Mouse (Mus musculus) MEL (cell line): ENCODE measurements around the gene Pcsk5. TPM values are rescaled to one million over a fixed set of nuclear protein-coding genes. Genes with fewer than 3 reads are reported as not detected.

Experiments
- DNase-seq: peaks from one replicate; pipeline ENCODE4 v3.0.0; 2011; ENCODE audit warnings: low read depth, low spot score
- H3K27ac ChIP-seq: 2 replicates; pipeline ENCODE4 v1.5.1; 2012; ENCODE audit warnings: low read depth, mild to moderate bottlenecking, control low read depth, low read length, moderate library complexity; ENCODE audit not compliant: control insufficient read depth
- H3K27me3 ChIP-seq, 2 experiments: fragments of 150-350 bp in 1 of 2; sonication (generic) in 1 of 2; 2 replicates each; pipeline ENCODE4 v1.6.1; 2012; ENCODE audit warnings: low read length in 2 of 2, mild to moderate bottlenecking in 2 of 2, improper control_type of control experiment in 1 of 2, moderate library complexity in 1 of 2; ENCODE audit not compliant: insufficient read depth in 2 of 2, control insufficient read depth in 1 of 2
- H3K36me3 ChIP-seq, 2 experiments: 2 replicates each; pipeline ENCODE4 v1.6.1; 2012 to 2014; ENCODE audit warnings: low read length in 2 of 2, improper control_type of control experiment in 1 of 2, inconsistent platforms in 1 of 2, mild to moderate bottlenecking in 1 of 2; ENCODE audit not compliant: insufficient read depth in 2 of 2, control insufficient read depth in 1 of 2
- H3K4me1 ChIP-seq, 2 experiments: fragments of 150-350 bp in 1 of 2; sonication (generic) in 1 of 2; 2 replicates each; pipeline ENCODE4 v1.6.1; 2012; ENCODE audit warnings: low read length in 2 of 2, improper control_type of control experiment in 1 of 2, mild to moderate bottlenecking in 1 of 2; ENCODE audit not compliant: insufficient read depth in 2 of 2, control insufficient read depth in 1 of 2
- H3K4me3 ChIP-seq, 2 experiments: fragments of 150-350 bp in 1 of 2; sonication (generic) in 1 of 2; 2 replicates each; pipeline ENCODE4 v1.5.1; 2012; ENCODE audit warnings: low read depth in 2 of 2, low read length in 2 of 2, mild to moderate bottlenecking in 2 of 2, moderate library complexity in 2 of 2, control low read depth in 1 of 2, improper control_type of control experiment in 1 of 2; ENCODE audit not compliant: control insufficient read depth in 1 of 2, insufficient read depth in 1 of 2
- H3K79me2 ChIP-seq: 2 replicates; pipeline ENCODE4 v1.6.1; 2012; ENCODE audit warnings: mild to moderate bottlenecking, low read length, moderate library complexity; ENCODE audit not compliant: control insufficient read depth, poor library complexity, insufficient read depth
- H3K9ac ChIP-seq: 2 replicates; pipeline ENCODE4 v1.6.1; 2012; ENCODE audit warnings: low read depth, mild to moderate bottlenecking, control low read depth, low read length, moderate library complexity; ENCODE audit not compliant: control insufficient read depth, poor library complexity, severe bottlenecking
- H3K9me3 ChIP-seq: fragments of 150-350 bp; sonication (generic); replicated peaks from 2 replicates; pipeline ENCODE4 v1.6.1; 2012; ENCODE audit warnings: mild to moderate bottlenecking, low read length, improper control_type of control experiment, moderate library complexity; ENCODE audit not compliant: insufficient read depth
- BHLHE40 ChIP-seq: IDR thresholded peaks from 2 replicates; pipeline ENCODE4 v1.6.1; 2012; ENCODE audit warnings: low read depth, mild to moderate bottlenecking, inconsistent platforms, low read length, improper control_type of control experiment, borderline replicate concordance
- CHD2 ChIP-seq: IDR thresholded peaks from 2 replicates; pipeline ENCODE4 v1.6.1; 2011; ENCODE audit warnings: low read length, improper control_type of control experiment
- E2F4 ChIP-seq: IDR thresholded peaks from 2 replicates; pipeline ENCODE4 v1.6.1; 2011; ENCODE audit warnings: low read depth, low read length, improper control_type of control experiment, borderline replicate concordance
- GABPA ChIP-seq: IDR thresholded peaks from 2 replicates; pipeline ENCODE4 v1.6.1; 2012; ENCODE audit warnings: low read depth, mild to moderate bottlenecking, inconsistent platforms, low read length, improper control_type of control experiment, moderate library complexity
- GATA1 ChIP-seq: IDR thresholded peaks from 2 replicates; pipeline ENCODE4 v1.6.1; 2011; ENCODE audit warnings: low read depth, low read length, improper control_type of control experiment
- HCFC1 ChIP-seq: IDR thresholded peaks from 2 replicates; pipeline ENCODE4 v1.6.1; 2012; ENCODE audit warnings: low read depth, mild to moderate bottlenecking, inconsistent platforms, low read length, improper control_type of control experiment, moderate library complexity
- JUND ChIP-seq: IDR thresholded peaks from 2 replicates; pipeline ENCODE4 v1.6.1; 2011; ENCODE audit warnings: low read depth, mild to moderate bottlenecking, improper control_type of control experiment, low read length
- MAX ChIP-seq: IDR thresholded peaks from 2 replicates; pipeline ENCODE4 v1.6.1; 2011; ENCODE audit warnings: low read length, improper control_type of control experiment
- MAZ ChIP-seq: IDR thresholded peaks from 2 replicates; pipeline ENCODE4 v1.6.1; 2012; ENCODE audit warnings: low read depth, mild to moderate bottlenecking, inconsistent platforms, low read length, improper control_type of control experiment
- MEF2A ChIP-seq: IDR thresholded peaks from 2 replicates; pipeline ENCODE4 v1.6.1; 2014; ENCODE audit warnings: low read depth, mild to moderate bottlenecking, inconsistent platforms, low read length, improper control_type of control experiment; ENCODE audit not compliant: poor library complexity, insufficient replicate concordance, severe bottlenecking; ENCODE audit errors: extremely low read depth
- MXI1 ChIP-seq: IDR thresholded peaks from 2 replicates; pipeline ENCODE4 v1.6.1; 2011; ENCODE audit warnings: mild to moderate bottlenecking, low read depth, low read length, improper control_type of control experiment
- MYB ChIP-seq: IDR thresholded peaks from 2 replicates; pipeline ENCODE4 v1.6.1; 2011; ENCODE audit warnings: mild to moderate bottlenecking, low read depth, low read length, improper control_type of control experiment
- NELFE ChIP-seq: IDR thresholded peaks from 2 replicates; pipeline ENCODE4 v1.6.1; 2011; ENCODE audit warnings: low read depth, low read length, improper control_type of control experiment
- NRF1 ChIP-seq: IDR thresholded peaks from 2 replicates; pipeline ENCODE4 v1.6.1; 2014; ENCODE audit warnings: low read depth, mild to moderate bottlenecking, inconsistent platforms, low read length, improper control_type of control experiment, moderate library complexity; ENCODE audit not compliant: poor library complexity, insufficient read depth, severe bottlenecking
- POLR2A ChIP-seq, 2 experiments: IDR thresholded peaks; 2 replicates each; pipeline ENCODE4 v1.6.1; 2011 to 2012; ENCODE audit warnings: low read length in 2 of 2, mild to moderate bottlenecking in 2 of 2, control low read depth in 1 of 2, improper control_type of control experiment in 1 of 2, low read depth in 1 of 2, moderate library complexity in 1 of 2; ENCODE audit not compliant: control insufficient read depth in 1 of 2, insufficient read depth in 1 of 2, poor library complexity in 1 of 2
- POLR2AphosphoS2 ChIP-seq: IDR thresholded peaks from 2 replicates; pipeline ENCODE4 v1.6.1; 2011; ENCODE audit warnings: low read length, improper control_type of control experiment
- RAD21 ChIP-seq: IDR thresholded peaks from 2 replicates; pipeline ENCODE4 v1.6.1; 2011; ENCODE audit warnings: mild to moderate bottlenecking, low read depth, low read length, improper control_type of control experiment
- SMC3 ChIP-seq: IDR thresholded peaks from 2 replicates; pipeline ENCODE4 v1.6.1; 2011; ENCODE audit warnings: low read depth, low read length, improper control_type of control experiment
- TCF12 ChIP-seq: IDR thresholded peaks from 2 replicates; pipeline ENCODE4 v1.6.1; 2014; ENCODE audit warnings: low read depth, mild to moderate bottlenecking, inconsistent platforms, low read length, improper control_type of control experiment, moderate library complexity
- UBTF ChIP-seq: IDR thresholded peaks from 2 replicates; pipeline ENCODE4 v1.6.1; 2012; ENCODE audit warnings: low read depth, mild to moderate bottlenecking, inconsistent platforms, low read length, improper control_type of control experiment, moderate library complexity, borderline replicate concordance; ENCODE audit not compliant: insufficient read depth
- USF1 ChIP-seq: IDR thresholded peaks from 2 replicates; pipeline ENCODE4 v1.6.1; 2014; ENCODE audit warnings: low read depth, mild to moderate bottlenecking, inconsistent platforms, low read length, improper control_type of control experiment, moderate library complexity
- ZC3H11A ChIP-seq: IDR thresholded peaks from 2 replicates; pipeline ENCODE4 v1.6.1; 2012; ENCODE audit warnings: low read depth, mild to moderate bottlenecking, inconsistent platforms, low read length, improper control_type of control experiment
- ZKSCAN1 ChIP-seq: IDR thresholded peaks from 2 replicates; pipeline ENCODE4 v1.6.1; 2012; ENCODE audit warnings: low read depth, mild to moderate bottlenecking, inconsistent platforms, low read length, improper control_type of control experiment, moderate library complexity
- ZMIZ1 ChIP-seq: IDR thresholded peaks from 2 replicates; pipeline ENCODE4 v1.6.1; 2012; ENCODE audit warnings: low read depth, mild to moderate bottlenecking, inconsistent platforms, low read length, improper control_type of control experiment, moderate library complexity
- ZNF384 ChIP-seq: IDR thresholded peaks from 2 replicates; pipeline ENCODE4 v1.6.1; 2012; ENCODE audit warnings: low read depth, mild to moderate bottlenecking, inconsistent platforms, low read length, improper control_type of control experiment
- polyA plus RNA-seq, 2 experiments: library from polyadenylated mRNA; stranded (reverse) in 1 of 2; unstranded in 1 of 2; fragments of >175 nt in 1 of 2; fragments of >200 nt in 1 of 2; gene quantifications; 2 replicates each; pipeline versions ENCODE4 v1.2.1 to v1.2.4; 2012; ENCODE audit warnings: low replicate concordance in 2 of 2, low read depth in 1 of 2; ENCODE audit not compliant: insufficient read length in 2 of 2, insufficient read depth in 1 of 2, missing spikeins in 1 of 2
- total RNA-seq: library from RNA; depleted of rRNA; stranded (reverse); fragments of 300-350 nt; gene quantifications from 2 replicates; pipeline ENCODE4 v1.2.3, GENCODE M21; 2012

The Pcsk5 gene
- total and polyA plus RNA-seq, 3 experiments, result not detected

DNA sequence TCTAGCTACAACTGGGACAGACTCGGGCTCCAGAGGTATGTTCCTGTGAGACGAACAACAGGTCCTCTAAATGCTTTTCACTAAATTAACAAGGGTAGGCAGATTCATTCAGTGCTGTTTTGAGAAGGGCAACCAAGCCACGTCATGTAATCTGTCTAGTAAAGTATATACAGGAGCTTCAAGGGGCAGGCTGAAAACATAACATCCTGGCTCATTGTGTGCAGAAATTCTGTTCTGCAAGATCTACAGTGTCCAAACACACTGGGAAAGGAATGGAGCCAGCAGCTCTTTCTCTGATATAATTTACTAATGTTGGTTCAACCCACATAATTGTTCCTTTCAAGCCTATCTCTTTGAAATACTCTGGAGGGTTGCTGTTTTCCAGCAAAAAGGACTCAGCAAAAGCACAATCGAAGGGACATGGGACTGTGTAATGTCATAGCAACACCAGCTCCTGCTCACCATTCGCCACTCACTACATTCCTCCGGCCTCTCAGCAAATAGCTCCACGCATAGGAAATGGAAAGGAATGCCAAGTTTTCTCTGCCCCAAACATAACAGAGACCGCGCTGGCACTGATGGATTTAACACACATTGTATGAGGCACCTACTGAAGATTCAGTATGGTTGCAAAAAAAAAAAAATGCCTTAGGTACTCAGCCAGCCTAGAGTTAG lies 122.0 kb downstream of the Pcsk5 start:
- DNase-seq, result no peak
- Histone ChIP-seq H3K27ac (no peak overlapping the region), H3K27me3 (no peaks in the 10 kb centered on the region), H3K9ac (no peak overlapping the region), H3K36me3 (no peaks in the 10 kb centered on the region), H3K79me2 (no peaks in the 10 kb centered on the region), H3K4me1 (no peaks in the 10 kb centered on the region), H3K9me3 (no peaks in the 10 kb centered on the region), H3K4me3 (no peak overlapping the region)
- TF ChIP-seq TCF12, result no peak
- TF ChIP-seq CHD2, result no peak
- no peak for TF ChIP-seq ZC3H11A
- no peak for TF ChIP-seq BHLHE40
- TF ChIP-seq GABPA, result no peak
- TF ChIP-seq USF1, result no peak
- no peak for TF ChIP-seq HCFC1
- TF ChIP-seq RAD21, result no peak
- TF ChIP-seq NRF1, result no peak
- no peak for TF ChIP-seq SMC3
- TF ChIP-seq NELFE, result no peak
- TF ChIP-seq MXI1, result no peak
- TF ChIP-seq UBTF, result no peak
- no peak for TF ChIP-seq MAX
- no peak for TF ChIP-seq ZNF384
- TF ChIP-seq E2F4, result no peak
- TF ChIP-seq ZKSCAN1, result no peak
- TF ChIP-seq GATA1, result no peak

DNA sequence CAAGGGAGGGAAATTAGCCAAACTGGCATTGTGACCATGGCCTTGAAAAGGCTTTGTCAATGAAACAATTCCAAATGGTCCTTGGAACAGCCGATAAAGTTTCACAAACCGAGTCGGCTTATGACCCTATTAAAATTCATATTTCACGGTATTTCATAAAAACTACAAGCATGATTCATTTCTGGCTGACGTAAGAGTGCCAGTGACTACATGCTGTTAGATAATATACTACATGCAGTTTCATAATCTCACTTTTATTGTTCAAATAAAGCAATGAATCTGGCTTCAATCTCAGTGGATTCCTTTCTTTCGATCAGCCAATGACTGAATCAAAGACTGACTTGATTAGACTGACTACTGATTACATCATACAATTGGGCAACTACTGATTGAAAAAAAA lies 145.8 kb downstream of the Pcsk5 start:
- no peak overlapping the region for H3K9ac ChIP-seq
- no peaks in the 10 kb centered on the region for H3K36me3 ChIP-seq

More for the DNA sequence above, 145.8 kb downstream of the Pcsk5 start:
- Histone ChIP-seq H3K27ac (no peak overlapping the region), H3K79me2 (no peaks in the 10 kb centered on the region), H3K4me1 (no peaks in the 10 kb centered on the region), H3K27me3 (no peaks in the 10 kb centered on the region), H3K4me3 (no peak overlapping the region), H3K9me3 (no peaks in the 10 kb centered on the region)
- no peak for DNase-seq
- no peak for TF ChIP-seq MAZ
- no peak for TF ChIP-seq BHLHE40
- TF ChIP-seq SMC3, result no peak
- TF ChIP-seq E2F4, result no peak
- no peak for TF ChIP-seq POLR2AphosphoS2
- no peak for TF ChIP-seq MEF2A
- no peak for TF ChIP-seq JUND
- no peak for TF ChIP-seq ZMIZ1
- no peak for TF ChIP-seq USF1
- no peak for TF ChIP-seq POLR2A (IDR thresholded peaks at IDR 0.05; ENCODE audit: control insufficient read depth in 1 of 2, insufficient read depth in 1 of 2, low read depth in 1 of 2, low read length in 2 of 2, poor library complexity in 1 of 2)
- TF ChIP-seq MYB, result no peak
